Mouse (Mus musculus) left cerebral cortex, adult 8-10 months (tissue): ENCODE measurements around the gene Adamts7. TPM values are rescaled to one million over a fixed set of nuclear protein-coding genes. Genes with fewer than 3 reads are reported as not detected.

ENCODE experiments used
- DNase-seq, 2 experiments: peaks; one replicate each; pipeline ENCODE4 v3.0.0; 2022; ENCODE audit warnings: low spot score in 2 of 2
- total RNA-seq, 4 experiments: library from RNA; stranded (reverse); gene quantifications; 2 replicates each; pipeline ENCODE4 v1.2.4; 2022

The Adamts7 gene
- total RNA-seq, 4 experiments from 2014 or later = 0.09 to 0.46 (median 0.31) TPM

- DNase-seq = no peak
Measured at GRCm38 (mm10) chr9:90233906-90234419, 71.1 kb downstream of the Adamts7 start.

- no peak for DNase-seq
Measured at GRCm38 (mm10) chr9:90234786-90235185, 71.9 kb downstream of the Adamts7 start.

- no peak for DNase-seq
Measured at GRCm38 (mm10) chr9:90235258-90235882, 72.5 kb downstream of the Adamts7 start.

GRCm38 (mm10) chr9:90236817-90237216, 73.9 kb downstream of the Adamts7 start:
- no peak for DNase-seq

- DNase-seq = no peak
Measured at GRCm38 (mm10) chr9:90237232-90238062, 74.6 kb downstream of the Adamts7 start.

- DNase-seq = no peak
Measured at GRCm38 (mm10) chr9:90240560-90240959, 77.7 kb downstream of the Adamts7 start.

- no peak for DNase-seq
Measured at GRCm38 (mm10) chr9:90241041-90241440, 78.2 kb downstream of the Adamts7 start.

GRCm38 (mm10) chr9:90241618-90242017, 78.7 kb downstream of the Adamts7 start:
- no peak for DNase-seq

GRCm38 (mm10) chr9:90242291-90242690, 79.4 kb downstream of the Adamts7 start:
- no peak for DNase-seq

GRCm38 (mm10) chr9:90242855-90243254, 80.0 kb downstream of the Adamts7 start:
- DNase-seq = no peak

- no peak for DNase-seq
Measured at GRCm38 (mm10) chr9:90244301-90245151, 81.7 kb downstream of the Adamts7 start.

GRCm38 (mm10) chr9:90245206-90245605, 82.3 kb downstream of the Adamts7 start:
- DNase-seq = no peak

GRCm38 (mm10) chr9:90245781-90246180, 82.9 kb downstream of the Adamts7 start:
- no peak for DNase-seq

GRCm38 (mm10) chr9:90247316-90247715, 84.4 kb downstream of the Adamts7 start:
- DNase-seq = no peak

GRCm38 (mm10) chr9:90248326-90248725, 85.5 kb downstream of the Adamts7 start:
- no peak for DNase-seq

- no peak for DNase-seq
Measured at GRCm38 (mm10) chr9:90249036-90249435, 86.2 kb downstream of the Adamts7 start.

- DNase-seq = no peak
Measured at GRCm38 (mm10) chr9:90250141-90250775, 87.4 kb downstream of the Adamts7 start.

- DNase-seq = no peak
Measured at GRCm38 (mm10) chr9:90250964-90251750, 88.3 kb downstream of the Adamts7 start.

- DNase-seq = no peak
Measured at GRCm38 (mm10) chr9:90253181-90253580, 90.3 kb downstream of the Adamts7 start.

GRCm38 (mm10) chr9:90255844-90256405, 93.1 kb downstream of the Adamts7 start:
- no peak for DNase-seq
